Mouse (Mus musculus): ENCODE measurements around the gene Tcf3.

DNA sequence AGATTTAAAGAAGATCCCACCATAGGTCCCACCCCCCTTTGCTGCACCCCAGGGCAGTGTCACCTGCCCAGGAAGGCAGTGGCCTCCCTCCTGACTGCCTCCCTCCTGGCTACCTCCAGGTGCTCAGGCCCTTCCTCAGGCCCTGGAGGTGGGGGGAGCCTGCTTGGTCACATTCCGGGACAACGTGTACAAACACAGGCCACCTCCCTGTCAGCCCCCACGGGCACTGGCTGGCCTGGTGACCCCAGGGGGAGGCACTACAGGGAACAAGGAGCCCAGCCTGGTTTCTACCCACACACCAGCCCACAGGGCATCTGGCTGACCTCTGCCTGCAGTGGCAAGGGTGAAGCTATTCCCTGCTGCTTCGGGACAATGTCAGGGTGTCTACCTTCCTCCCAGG is 4.5 kb upstream of the Tcf3 start:
- TF ChIP-seq CTCF (IDR thresholded peaks at IDR 0.05; ENCODE audit: low read depth, low read length) (no peak), POLR2A (IDR thresholded peaks at IDR 0.05; ENCODE audit: insufficient read depth, low read length) (no peak)

Measured in ES-Bruce4 (cell line).